Mouse (Mus musculus): ENCODE results near the gene Ubald2. TPM values are rescaled to one million over a fixed set of nuclear protein-coding genes. Genes with fewer than 3 reads are reported as not detected.

Ubald2 gene
- total and polyA plus RNA-seq, 2 experiments from 2014 or later, result 32.3 to 48.3 TPM

- DNase-seq (ENCODE audit: low spot score), result no peak
- Histone ChIP-seq H3K27me3 (ENCODE audit: control insufficient read depth, insufficient read depth, low read length) (peaks cover 19% of the 10 kb centered on the region), H3K4me1 (ENCODE audit: control insufficient read depth, insufficient read depth) (no peaks in the 10 kb centered on the region), H3K4me2 (ENCODE audit: low read depth, low read length) (no peak overlapping the region), H3K9me3 (replicated peaks; ENCODE audit: control insufficient read depth, low read length) (no peaks in the 10 kb centered on the region; the same call in 1 of the 2 replicates), H3K27ac (ENCODE audit: low read depth) (no peak overlapping the region), H3K36me3 (replicated peaks; ENCODE audit: control insufficient read depth, insufficient read depth, low read length) (no peaks in the 10 kb centered on the region), H3K4me3 (ENCODE audit: low read depth, low read length) (no peak overlapping the region), H3K9ac (replicated peaks; ENCODE audit: low read depth, low read length) (no peak overlapping the region)
- WGBS, result 62% methylated on average over 5 of the region's 5 CpGs
- ATAC-seq (ENCODE audit: insufficient read depth, low read depth), result no peak
- TF ChIP-seq CTCF (IDR thresholded peaks at IDR 0.05; ENCODE audit: low read depth) (peak; percentile 30), EP300 (IDR thresholded peaks at IDR 0.05; ENCODE audit: low read depth) (no peak)
Measured at GRCm38 (mm10) chr11:116447822-116448221, 13.9 kb downstream of the Ubald2 start.

GRCm38 (mm10) chr11:116449341-116449740, 15.4 kb downstream of the Ubald2 start:
- no peak overlapping the region for H3K9ac ChIP-seq (replicated peaks; ENCODE audit: low read depth, low read length)
- 95% methylated on average over 3 of the region's 3 CpGs for WGBS
- H3K4me3 ChIP-seq (ENCODE audit: low read depth, low read length), result no peak overlapping the region
- H3K36me3 ChIP-seq (replicated peaks; ENCODE audit: control insufficient read depth, insufficient read depth, low read length), result no peaks in the 10 kb centered on the region
- peaks cover 19% of the 10 kb centered on the region for H3K27me3 ChIP-seq (ENCODE audit: control insufficient read depth, insufficient read depth, low read length)
- H3K4me1 ChIP-seq (ENCODE audit: control insufficient read depth, insufficient read depth), result no peaks in the 10 kb centered on the region
- DNase-seq (ENCODE audit: low spot score) (no peak), ATAC-seq (ENCODE audit: insufficient read depth, low read depth) (no peak)
- H3K4me2 ChIP-seq (ENCODE audit: low read depth, low read length), result no peak overlapping the region
- TF ChIP-seq EP300 (IDR thresholded peaks at IDR 0.05; ENCODE audit: low read depth) (no peak), CTCF (IDR thresholded peaks at IDR 0.05; ENCODE audit: low read depth) (no peak)
- H3K27ac ChIP-seq (ENCODE audit: low read depth), result no peak overlapping the region
- H3K9me3 ChIP-seq (replicated peaks; ENCODE audit: control insufficient read depth, low read length), result no peaks in the 10 kb centered on the region; the same call in 1 of the 2 replicates

GRCm38 (mm10) chr11:116453889-116454288, 20.0 kb downstream of the Ubald2 start:
- DNase-seq (ENCODE audit: low spot score), result no peak
- no peaks in the 10 kb centered on the region for H3K4me1 ChIP-seq (ENCODE audit: control insufficient read depth, insufficient read depth)
- H3K27ac ChIP-seq (ENCODE audit: low read depth), result no peak overlapping the region
- no peaks in the 10 kb centered on the region; the same call in 1 of the 2 replicates for H3K9me3 ChIP-seq (replicated peaks; ENCODE audit: control insufficient read depth, low read length)
- H3K27me3 ChIP-seq (ENCODE audit: control insufficient read depth, insufficient read depth, low read length), result no peaks in the 10 kb centered on the region
- no peak overlapping the region for H3K9ac ChIP-seq (replicated peaks; ENCODE audit: low read depth, low read length)
- H3K36me3 ChIP-seq (replicated peaks; ENCODE audit: control insufficient read depth, insufficient read depth, low read length), result no peaks in the 10 kb centered on the region
- no peak for ATAC-seq (ENCODE audit: insufficient read depth, low read depth)
- H3K4me2 ChIP-seq (ENCODE audit: low read depth, low read length), result no peak overlapping the region
- 80% methylated on average over 10 of the region's 10 CpGs for WGBS
- no peak overlapping the region for H3K4me3 ChIP-seq (ENCODE audit: low read depth, low read length)
- TF ChIP-seq EP300 (IDR thresholded peaks at IDR 0.05; ENCODE audit: low read depth) (no peak), CTCF (IDR thresholded peaks at IDR 0.05; ENCODE audit: low read depth) (no peak)

GRCm38 (mm10) chr11:116456234-116456633, 22.3 kb downstream of the Ubald2 start:
- WGBS, result 78% methylated on average over 8 of the region's 8 CpGs
- DNase-seq (ENCODE audit: low spot score) (no peak), ATAC-seq (ENCODE audit: insufficient read depth, low read depth) (no peak)
- Histone ChIP-seq H3K9me3 (replicated peaks; ENCODE audit: control insufficient read depth, low read length) (no peaks in the 10 kb centered on the region), H3K4me3 (ENCODE audit: low read depth, low read length) (no peak overlapping the region), H3K4me1 (ENCODE audit: control insufficient read depth, insufficient read depth) (no peaks in the 10 kb centered on the region), H3K9ac (replicated peaks; ENCODE audit: low read depth, low read length) (no peak overlapping the region), H3K36me3 (replicated peaks; ENCODE audit: control insufficient read depth, insufficient read depth, low read length) (no peaks in the 10 kb centered on the region), H3K27me3 (ENCODE audit: control insufficient read depth, insufficient read depth, low read length) (no peaks in the 10 kb centered on the region), H3K4me2 (ENCODE audit: low read depth, low read length) (no peak overlapping the region), H3K27ac (ENCODE audit: low read depth) (no peak overlapping the region)
- no peak for TF ChIP-seq CTCF (IDR thresholded peaks at IDR 0.05; ENCODE audit: low read depth)
- TF ChIP-seq EP300 (IDR thresholded peaks at IDR 0.05; ENCODE audit: low read depth), result no peak

- Histone ChIP-seq H3K27ac (ENCODE audit: low read depth) (no peak overlapping the region), H3K4me1 (ENCODE audit: control insufficient read depth, insufficient read depth) (no peaks in the 10 kb centered on the region), H3K9ac (replicated peaks; ENCODE audit: low read depth, low read length) (no peak overlapping the region), H3K9me3 (replicated peaks; ENCODE audit: control insufficient read depth, low read length) (no peaks in the 10 kb centered on the region), H3K36me3 (replicated peaks; ENCODE audit: control insufficient read depth, insufficient read depth, low read length) (no peaks in the 10 kb centered on the region), H3K4me2 (ENCODE audit: low read depth, low read length) (no peak overlapping the region), H3K27me3 (ENCODE audit: control insufficient read depth, insufficient read depth, low read length) (no peaks in the 10 kb centered on the region), H3K4me3 (ENCODE audit: low read depth, low read length) (no peak overlapping the region)
- no peak for TF ChIP-seq CTCF (IDR thresholded peaks at IDR 0.05; ENCODE audit: low read depth)
- no peak for TF ChIP-seq EP300 (IDR thresholded peaks at IDR 0.05; ENCODE audit: low read depth)
- WGBS, result 66% methylated on average over 4 of the region's 4 CpGs
- DNase-seq (ENCODE audit: low spot score), result no peak
- ATAC-seq (ENCODE audit: insufficient read depth, low read depth), result no peak
Measured at GRCm38 (mm10) chr11:116459786-116460185, 25.9 kb downstream of the Ubald2 start.

- Histone ChIP-seq H3K4me1 (ENCODE audit: control insufficient read depth, insufficient read depth) (no peaks in the 10 kb centered on the region), H3K27me3 (ENCODE audit: control insufficient read depth, insufficient read depth, low read length) (no peaks in the 10 kb centered on the region), H3K27ac (ENCODE audit: low read depth) (no peak overlapping the region), H3K36me3 (replicated peaks; ENCODE audit: control insufficient read depth, insufficient read depth, low read length) (no peaks in the 10 kb centered on the region), H3K9me3 (replicated peaks; ENCODE audit: control insufficient read depth, low read length) (no peaks in the 10 kb centered on the region), H3K4me3 (ENCODE audit: low read depth, low read length) (no peak overlapping the region), H3K9ac (replicated peaks; ENCODE audit: low read depth, low read length) (no peak overlapping the region), H3K4me2 (ENCODE audit: low read depth, low read length) (no peak overlapping the region)
- no peak for TF ChIP-seq CTCF (IDR thresholded peaks at IDR 0.05; ENCODE audit: low read depth)
- WGBS, result 58% methylated on average over 5 of the region's 5 CpGs
- no peak for DNase-seq (ENCODE audit: low spot score)
- ATAC-seq (ENCODE audit: insufficient read depth, low read depth), result no peak
Measured at GRCm38 (mm10) chr11:116463338-116463737, 29.4 kb downstream of the Ubald2 start.

Data from heart, postnatal 0 days (tissue).